Comparison of ENCODE assay signal across 10 mouse cellular contexts in the genomic region with DNA sequence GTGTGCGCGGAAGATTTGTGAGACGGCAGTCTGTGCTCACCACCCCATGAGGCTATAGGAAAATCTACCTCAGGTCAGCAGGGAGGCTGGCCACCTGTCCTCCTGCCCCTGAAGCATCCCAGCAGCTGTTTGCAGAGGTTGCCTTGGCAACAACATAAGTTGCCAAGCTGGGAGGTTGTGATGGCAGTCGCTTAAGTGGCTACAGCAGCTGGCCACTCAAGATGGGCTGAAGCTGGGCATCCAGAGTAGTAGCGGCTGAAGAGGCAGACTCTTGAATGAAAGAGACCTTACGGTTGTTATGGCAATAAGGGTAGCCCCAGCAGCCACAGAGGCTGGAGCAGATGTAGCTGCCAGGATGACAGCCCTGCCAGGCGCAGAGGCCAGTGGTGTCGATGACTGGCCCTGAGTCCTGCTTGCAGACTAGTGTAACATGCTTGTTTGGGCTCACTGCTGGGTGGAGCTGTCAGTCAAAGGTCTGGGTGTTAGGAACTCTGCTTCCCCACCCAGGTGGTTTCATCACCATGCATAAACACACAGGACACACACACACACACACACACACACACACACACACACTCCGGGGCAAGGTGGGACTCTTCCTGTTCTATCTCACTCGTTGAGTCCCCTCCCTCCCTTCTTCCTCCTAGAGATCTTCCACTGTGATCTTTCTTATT. TPM values are rescaled to one million over a fixed set of nuclear protein-coding genes. Genes with fewer than 3 reads are reported as not detected.
A peak's percentile ranks its signal among the peaks of the same experiment; 100 is the strongest.
DNase-seq lines count a peak whose midpoint lies in the region; ATAC-seq lines count a peak whose summit lies in the region.
"Had no signal": no experiment of that assay in that cellular context is flagged by ENCODE, and none has a peak within 500 bp of the region (broad histone marks: within the 10 kb centered on the region; RNA-seq: fewer than 3 reads in every experiment).

No protein-coding gene starts in this region.

- H3K4me3 ChIP-seq in kidney, embryonic 14.5 days (ENCODE audit: low read length): no peak overlapping the region
- no peak overlapping the region for H3K4me3 ChIP-seq in neural tube, embryonic 14.5 days (ENCODE audit: low read depth, low read length)
- H3K4me3 ChIP-seq: layer of hippocampus, adult 2 months; megakaryocyte, embryonic 14.5 days had no signal

- 69% methylated on average over 10 of the region's 10 CpGs for WGBS in kidney, embryonic 14.5 days
- 54% methylated on average over 10 of the region's 10 CpGs for WGBS in neural tube, embryonic 14.5 days

- no peaks in the 10 kb centered on the region for H3K36me3 ChIP-seq in kidney, embryonic 14.5 days (ENCODE audit: control insufficient read depth, insufficient read depth, low read length)
- no peaks in the 10 kb centered on the region for H3K36me3 ChIP-seq in neural tube, embryonic 14.5 days (ENCODE audit: control insufficient read depth, insufficient read depth, low read length)

- H3K4me1 ChIP-seq in kidney, embryonic 14.5 days (ENCODE audit: control insufficient read depth, insufficient read depth, low read length): no peaks in the 10 kb centered on the region
- peaks cover 2% of the 10 kb centered on the region; the same call in 1 of the 2 replicates for H3K4me1 ChIP-seq in neural tube, embryonic 14.5 days (ENCODE audit: control insufficient read depth, insufficient read depth, low read length)

- H3K9me3 ChIP-seq in kidney, embryonic 14.5 days (ENCODE audit: control insufficient read depth, low read length): no peaks in the 10 kb centered on the region
- H3K9me3 ChIP-seq in neural tube, embryonic 14.5 days (ENCODE audit: control insufficient read depth, low read length): no peaks in the 10 kb centered on the region
- H3K9me3 ChIP-seq: megakaryocyte, embryonic 14.5 days had no signal

- peak; percentile 53; the same call in 1 of the 2 replicates for ATAC-seq in kidney, embryonic 14.5 days (ENCODE audit: low FRiP score, low TSS enrichment)
- peak; percentile 60 for ATAC-seq in inflammation-experienced regulatory T-cells, adult 6 months
- ATAC-seq in neural tube, embryonic 14.5 days (ENCODE audit: low read depth): peak; percentile 68; the same call in 1 of the 2 replicates

- H3K9ac ChIP-seq in kidney, embryonic 14.5 days (ENCODE audit: low read depth, low read length): no peak overlapping the region
- H3K9ac ChIP-seq in neural tube, embryonic 14.5 days (replicated peaks; ENCODE audit: low read depth, low read length): no peak overlapping the region

- H3K27me3 ChIP-seq in kidney, embryonic 14.5 days (ENCODE audit: control insufficient read depth, insufficient read depth, low read length): no peaks in the 10 kb centered on the region
- H3K27me3 ChIP-seq in neural tube, embryonic 14.5 days (ENCODE audit: control insufficient read depth, insufficient read depth, low read length): no peaks in the 10 kb centered on the region
- H3K27me3 ChIP-seq: megakaryocyte, embryonic 14.5 days had no signal

- no peak overlapping the region for H3K4me2 ChIP-seq in kidney, embryonic 14.5 days (replicated peaks; ENCODE audit: low read depth, low read length)
- no peak overlapping the region for H3K4me2 ChIP-seq in neural tube, embryonic 14.5 days (ENCODE audit: low read depth, low read length)

- DNase-seq in kidney, postnatal 25 days: no peak
- peak; percentile 18 for DNase-seq in brain, embryonic 18.5 days (ENCODE audit: low read depth, low spot score)
- no peak for DNase-seq in urinary bladder, adult 2 months (ENCODE audit: low spot score)
- no peak for DNase-seq in kidney, adult 11 months
- no peak for DNase-seq in layer of hippocampus, adult 9-11 months

- H3K27ac ChIP-seq in kidney, embryonic 14.5 days (ENCODE audit: low read depth, low read length): no peak overlapping the region
- no peak overlapping the region for H3K27ac ChIP-seq in neural tube, embryonic 14.5 days (ENCODE audit: low read depth, low read length)
- H3K27ac ChIP-seq: layer of hippocampus, adult 2 months had no signal

RNA-seq across cellular contexts. Expression of gene A630001G21Rik, which starts 58.1 kb away (rescaled TPM):
- polyA plus RNA-seq in kidney, embryonic 14.5 days (2014; fragmentation: Nextera tagmentation; extraction: Ambion mirVana): 0.87 and 1.8 TPM in 2 replicates
- 10 to 100 TPM; 33.2 to 54.7 (median 43.2) TPM for polyA plus RNA-seq in inflammation-experienced regulatory T-cells, adult 6 months (2017; shearing (Covaris generic))
- polyA plus RNA-seq in neural tube, embryonic 14.5 days (2014; fragmentation: Nextera tagmentation; extraction: Ambion mirVana): 0.20 and 0.73 TPM in 2 replicates
- polyA plus RNA-seq in urinary bladder, adult 2 months (2012; rRNA removed): 3.3 and 4.8 TPM in 2 replicates
